Mouse (Mus musculus): Measurements from ENCODE around the gene Iqcm.

DNA sequence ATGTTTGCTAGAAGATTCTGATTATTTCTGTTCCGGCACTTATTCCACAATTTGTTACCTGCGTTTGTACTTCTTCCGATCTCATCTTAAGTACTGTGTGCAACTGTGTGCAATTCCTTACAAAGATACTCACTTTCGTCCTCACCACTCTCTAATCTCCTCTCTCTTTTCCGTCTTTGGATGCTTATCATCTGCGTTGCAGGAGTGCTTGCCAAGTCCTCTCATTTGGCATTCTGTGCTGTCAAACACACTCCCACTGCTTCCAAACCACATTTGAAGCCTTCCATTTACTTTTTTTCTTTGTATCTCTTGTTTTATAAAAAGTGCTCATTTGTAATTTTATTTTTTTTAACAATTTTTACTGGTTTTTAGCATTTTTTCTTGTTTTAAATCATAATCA is 210.8 kb downstream of the Iqcm start:
- TF ChIP-seq CTCF (IDR thresholded peaks at IDR 0.05): no peak
- no peak for TF ChIP-seq EP300 (IDR thresholded peaks at IDR 0.05)

Data from lung, postnatal 0 days (tissue).